Mouse (Mus musculus): Measurements from ENCODE around the gene Abhd14b. TPM values are rescaled to one million over a fixed set of nuclear protein-coding genes. Genes with fewer than 3 reads are reported as not detected.

The Abhd14b gene
- polyA plus RNA-seq, 1 experiment: 12.8 TPM

DNA sequence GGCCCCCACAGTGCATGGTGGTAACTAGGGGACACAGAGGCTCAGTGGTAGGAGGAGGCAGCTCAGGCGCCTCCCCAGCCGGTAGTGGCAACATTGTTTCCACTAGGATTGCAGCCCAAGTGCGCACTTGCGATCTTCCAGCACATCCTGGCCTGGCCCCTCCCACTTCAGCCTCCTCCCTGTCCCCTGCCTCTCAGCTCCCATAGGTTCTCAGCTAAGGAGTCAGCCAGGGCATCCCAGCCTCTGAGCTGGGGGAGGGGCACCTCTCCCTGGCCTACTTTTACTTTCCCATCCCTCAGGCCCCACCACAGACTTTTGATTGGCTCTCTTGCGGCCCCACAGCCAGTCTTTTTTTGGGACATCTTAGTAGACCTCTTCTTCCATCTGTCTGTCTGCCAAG, 24.6 kb downstream of the Abhd14b start:
- TF ChIP-seq CTCF (IDR thresholded peaks at IDR 0.05; ENCODE audit: borderline replicate concordance, extremely low read depth, insufficient read depth, insufficient read length): no peak
- no peak for TF ChIP-seq POLR2A (IDR thresholded peaks at IDR 0.05; ENCODE audit: borderline replicate concordance, extremely low read depth, insufficient read depth, insufficient read length, poor library complexity, severe bottlenecking)
- DNase-seq (ENCODE audit: low read depth): no peak

DNA sequence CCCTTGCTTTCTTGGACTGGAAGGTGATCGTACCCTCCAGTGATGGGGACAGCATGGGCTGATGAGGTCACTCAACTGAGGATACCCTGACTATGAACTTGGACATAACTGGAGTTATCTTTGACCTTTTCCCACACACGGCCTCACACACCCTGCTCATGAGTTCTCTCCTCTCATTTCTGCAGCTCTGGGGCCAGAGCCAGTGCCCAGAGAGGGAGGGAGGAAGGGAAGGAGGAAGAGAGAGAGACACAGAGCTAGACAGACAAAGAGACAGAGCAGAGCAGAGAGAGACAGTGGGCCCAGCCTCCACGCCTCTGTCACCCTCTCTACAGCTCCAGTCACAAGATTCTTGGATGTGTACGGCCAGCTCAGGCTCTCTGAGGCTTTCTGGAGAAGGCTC, 25.1 kb downstream of the Abhd14b start:
- DNase-seq (ENCODE audit: low read depth): no peak
- no peak for TF ChIP-seq POLR2A (IDR thresholded peaks at IDR 0.05; ENCODE audit: borderline replicate concordance, extremely low read depth, insufficient read depth, insufficient read length, poor library complexity, severe bottlenecking)

DNA sequence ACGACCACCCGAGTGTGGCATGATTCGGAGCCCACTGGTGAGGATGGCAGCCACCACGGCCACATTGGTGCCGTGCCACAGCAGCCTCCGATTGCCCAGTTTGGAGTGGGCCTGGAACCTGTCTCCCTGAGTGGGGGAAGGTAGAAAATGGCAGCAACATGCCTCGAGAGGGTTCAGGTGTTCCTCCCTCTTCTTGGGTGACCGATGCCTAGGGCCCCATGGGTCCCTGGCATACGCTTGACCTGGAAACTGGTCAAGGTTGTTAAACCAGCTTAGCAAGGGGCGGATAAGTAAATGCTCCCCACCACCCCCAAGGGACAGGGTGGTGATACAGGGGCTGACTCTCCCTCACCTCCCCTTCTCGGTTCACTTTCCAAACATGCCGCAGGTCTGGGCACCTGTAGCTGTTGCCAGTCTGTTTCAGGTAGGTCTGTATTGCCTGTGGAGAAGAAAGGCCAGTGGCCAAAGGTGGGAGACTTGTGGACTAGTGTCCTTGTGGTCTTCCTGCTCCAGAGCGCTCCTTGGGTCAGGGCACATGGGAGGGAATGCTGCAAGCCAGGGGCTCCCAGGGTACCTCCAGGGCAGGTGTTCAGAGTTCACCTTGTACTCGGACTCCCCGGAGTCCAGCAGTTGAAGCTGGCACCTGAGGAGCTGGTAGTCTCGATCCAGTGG, 26.0 kb downstream of the Abhd14b start:
- no peak for TF ChIP-seq POLR2A (IDR thresholded peaks at IDR 0.05; ENCODE audit: borderline replicate concordance, extremely low read depth, insufficient read depth, insufficient read length, poor library complexity, severe bottlenecking)
- TF ChIP-seq CTCF (IDR thresholded peaks at IDR 0.05; ENCODE audit: borderline replicate concordance, extremely low read depth, insufficient read depth, insufficient read length): no peak
- DNase-seq (ENCODE audit: low read depth): no peak

DNA sequence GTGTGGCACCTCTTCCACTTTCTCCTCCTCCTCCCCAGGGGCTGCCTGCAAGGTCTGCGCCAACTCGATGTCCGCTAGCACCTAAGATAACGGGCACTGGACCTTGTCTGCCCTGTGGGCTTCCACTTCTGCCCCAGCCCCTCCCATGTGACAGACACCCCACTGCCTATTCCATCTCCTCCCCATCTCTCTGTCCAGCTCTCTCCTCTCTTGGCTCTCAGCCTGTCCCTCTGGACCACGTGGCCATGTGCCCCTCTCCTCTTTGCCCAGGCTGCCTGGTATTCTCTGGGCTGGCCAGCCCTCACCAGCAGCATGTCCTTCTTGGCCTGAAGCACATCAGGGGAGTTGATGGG, 26.5 kb downstream of the Abhd14b start:
- no peak for DNase-seq (ENCODE audit: low read depth)
- TF ChIP-seq POLR2A (IDR thresholded peaks at IDR 0.05; ENCODE audit: borderline replicate concordance, extremely low read depth, insufficient read depth, insufficient read length, poor library complexity, severe bottlenecking) (no peak), CTCF (IDR thresholded peaks at IDR 0.05; ENCODE audit: borderline replicate concordance, extremely low read depth, insufficient read depth, insufficient read length) (no peak)

DNA sequence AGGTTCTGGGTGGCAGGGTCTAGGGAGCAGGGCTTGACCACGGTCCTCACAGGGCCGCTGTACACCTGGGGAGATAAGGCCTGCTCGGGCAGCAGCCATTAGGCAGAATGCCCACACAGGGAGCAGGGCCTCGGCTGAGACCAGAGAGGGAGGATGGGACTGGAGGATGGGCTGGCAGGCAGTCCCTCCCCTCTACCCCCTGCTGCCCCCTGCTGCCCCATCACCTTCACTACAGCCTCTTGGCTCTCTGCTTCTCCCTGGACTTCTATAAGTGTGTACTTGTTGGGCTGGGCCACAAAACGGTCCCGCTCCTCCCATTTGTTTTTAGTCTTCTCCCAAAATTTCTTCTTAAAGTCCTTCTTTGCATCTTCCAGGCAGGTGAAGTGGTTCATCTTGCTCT, 27.2 kb downstream of the Abhd14b start:
- DNase-seq (ENCODE audit: low read depth): peak; percentile 80
- TF ChIP-seq POLR2A (IDR thresholded peaks at IDR 0.05; ENCODE audit: borderline replicate concordance, extremely low read depth, insufficient read depth, insufficient read length, poor library complexity, severe bottlenecking) (no peak), CTCF (IDR thresholded peaks at IDR 0.05; ENCODE audit: borderline replicate concordance, extremely low read depth, insufficient read depth, insufficient read length) (peak; percentile 78)

DNA sequence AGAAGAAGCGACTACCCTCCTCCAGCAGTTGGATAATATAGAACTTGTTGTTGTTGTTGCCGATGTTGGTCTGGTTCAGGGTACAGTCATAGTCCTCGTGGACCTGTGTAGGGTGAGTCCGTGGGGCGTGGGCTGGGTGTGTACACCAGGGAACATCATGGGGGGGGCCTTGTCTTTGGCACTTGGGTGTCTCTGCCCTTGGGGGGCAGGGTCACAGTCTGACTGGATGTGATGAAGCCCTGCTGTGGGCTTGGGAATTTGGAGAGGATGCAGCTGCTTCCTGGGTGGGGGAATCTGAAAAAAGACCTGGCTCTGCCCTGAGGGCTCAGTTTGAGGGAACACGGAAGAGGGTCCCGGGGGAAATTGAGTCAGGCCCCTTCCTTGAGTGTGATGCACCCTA, 27.8 kb downstream of the Abhd14b start:
- TF ChIP-seq CTCF (IDR thresholded peaks at IDR 0.05; ENCODE audit: borderline replicate concordance, extremely low read depth, insufficient read depth, insufficient read length) (no peak), POLR2A (IDR thresholded peaks at IDR 0.05; ENCODE audit: borderline replicate concordance, extremely low read depth, insufficient read depth, insufficient read length, poor library complexity, severe bottlenecking) (no peak)
- DNase-seq (ENCODE audit: low read depth): no peak

DNA sequence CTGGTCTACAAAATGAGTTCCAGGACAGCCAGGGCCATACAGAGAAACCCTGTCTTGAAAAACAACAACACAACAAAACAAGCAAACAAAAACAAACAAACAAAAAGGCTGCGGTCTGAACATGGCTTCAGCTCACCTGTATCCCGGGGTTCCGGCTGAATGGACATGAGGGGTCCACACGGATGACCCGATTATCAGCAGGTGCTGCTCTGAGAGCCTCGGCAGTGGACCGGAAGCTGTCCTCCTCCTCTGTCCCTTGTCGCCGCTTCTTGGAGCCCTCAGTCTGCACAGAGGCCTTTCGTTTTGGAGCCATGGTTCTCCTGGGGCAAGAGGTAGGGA, 28.4 kb downstream of the Abhd14b start, which contains the start of gene Rrp9:
Gene Rrp9 (plus strand): TSS at position 301 of the 339 bp plus-strand sequence.
- DNase-seq (ENCODE audit: low read depth): no peak
- no peak for TF ChIP-seq CTCF (IDR thresholded peaks at IDR 0.05; ENCODE audit: borderline replicate concordance, extremely low read depth, insufficient read depth, insufficient read length)
- no peak for TF ChIP-seq POLR2A (IDR thresholded peaks at IDR 0.05; ENCODE audit: borderline replicate concordance, extremely low read depth, insufficient read depth, insufficient read length, poor library complexity, severe bottlenecking)

DNA sequence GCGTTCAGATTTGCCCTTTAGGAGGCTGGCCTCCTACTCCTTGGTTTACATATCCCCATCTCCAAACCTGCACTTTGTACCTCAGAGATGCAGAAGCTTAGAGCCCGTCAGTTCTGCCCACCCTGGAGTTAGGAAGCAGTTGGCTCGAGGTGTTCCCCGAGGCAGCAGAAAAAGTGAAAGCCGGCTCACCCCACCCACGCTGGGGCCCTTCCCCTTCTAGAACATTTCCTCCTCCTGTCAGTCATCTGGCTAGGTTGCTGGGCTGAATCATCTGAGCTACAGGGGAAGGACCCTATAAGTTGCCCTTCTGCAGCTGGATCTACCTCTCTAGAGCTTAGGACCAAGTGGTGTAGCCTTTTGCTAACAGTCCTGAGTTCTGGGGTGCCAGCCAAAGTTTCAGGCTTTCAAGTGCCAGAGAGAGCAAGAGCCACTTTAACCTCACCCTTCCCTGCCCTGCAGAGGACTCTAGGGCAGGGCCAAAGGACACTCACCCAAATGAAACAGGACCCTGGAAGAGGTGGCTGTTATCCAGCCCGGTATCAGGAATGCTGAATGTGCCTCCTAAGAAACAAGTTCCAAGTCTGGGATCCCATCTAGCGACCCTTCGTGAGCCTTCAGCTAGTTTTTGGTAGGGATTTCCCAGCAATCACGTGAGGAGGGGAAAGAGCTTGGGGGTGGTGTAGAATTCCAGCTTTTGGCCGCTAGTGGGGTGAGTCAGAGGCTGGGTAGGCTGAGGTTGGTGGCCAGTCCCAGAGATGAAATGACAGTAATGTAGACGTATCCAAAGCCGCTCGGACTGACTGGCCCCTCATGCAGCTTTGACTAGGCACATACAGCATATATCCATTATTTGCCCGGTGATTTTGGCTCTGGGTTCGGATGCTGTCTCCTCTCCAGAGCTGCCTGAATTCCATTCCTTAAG, 29.0 kb downstream of the Abhd14b start:
- DNase-seq (ENCODE audit: low read depth): no peak
- no peak for TF ChIP-seq CTCF (IDR thresholded peaks at IDR 0.05; ENCODE audit: borderline replicate concordance, extremely low read depth, insufficient read depth, insufficient read length)

DNA sequence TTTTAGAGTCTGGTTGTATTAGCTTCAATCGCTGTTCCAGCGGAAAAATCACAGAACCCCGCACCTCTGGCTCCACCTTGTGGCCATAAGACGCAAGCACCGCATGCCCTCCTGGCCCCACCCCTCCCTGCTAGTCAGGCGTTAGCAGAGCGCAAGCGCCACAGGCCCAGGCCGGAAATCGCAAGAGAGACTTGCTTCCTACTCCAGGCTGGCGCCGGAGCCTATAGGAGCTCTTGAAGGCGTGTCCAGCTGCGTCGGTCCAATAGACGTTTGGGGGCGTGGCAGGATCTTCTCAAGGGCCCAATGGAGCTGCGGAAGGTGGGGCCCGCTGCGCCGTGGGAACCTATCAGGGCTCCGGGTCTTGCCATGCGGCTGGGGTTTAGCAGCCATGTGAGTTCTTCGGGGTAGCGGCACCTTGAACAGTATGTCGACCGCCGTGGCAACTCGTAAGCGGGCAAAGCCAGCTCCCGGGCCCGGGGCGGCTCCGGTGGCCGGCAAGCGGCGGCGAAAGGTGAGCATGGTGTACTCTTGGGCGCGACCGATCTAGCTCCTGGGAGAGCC, 29.7 kb downstream of the Abhd14b start, which contains the start of gene Parp3:
Gene Parp3 (minus strand): TSS at position 26 of the 561 bp plus-strand sequence.
- TF ChIP-seq CTCF (IDR thresholded peaks at IDR 0.05; ENCODE audit: borderline replicate concordance, extremely low read depth, insufficient read depth, insufficient read length) (peak; percentile 98), POLR2A (IDR thresholded peaks at IDR 0.05; ENCODE audit: borderline replicate concordance, extremely low read depth, insufficient read depth, insufficient read length, poor library complexity, severe bottlenecking) (peak; percentile 17; the same call in 1 of the 2 replicates)
- peak; percentile 100 for DNase-seq (ENCODE audit: low read depth)

DNA sequence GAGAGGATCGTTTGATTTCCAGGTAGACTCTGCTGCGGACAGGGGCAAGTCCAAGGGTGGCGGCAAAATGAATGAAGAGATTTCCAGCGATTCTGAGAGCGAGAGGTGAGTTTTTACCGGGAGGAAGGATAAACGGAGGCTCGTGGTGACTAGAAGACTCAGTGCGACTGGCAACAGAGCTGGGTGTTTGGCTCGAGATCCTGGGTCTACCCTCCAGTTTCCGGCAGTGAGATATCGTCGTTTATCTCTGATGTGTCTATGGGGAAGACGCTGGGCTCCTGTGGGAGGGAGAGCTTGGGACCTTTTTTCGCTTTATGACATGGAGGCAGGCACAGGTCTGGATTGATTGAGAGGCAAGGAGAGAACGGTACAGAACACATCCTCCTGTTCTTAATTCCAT, 30.4 kb downstream of the Abhd14b start:
- DNase-seq (ENCODE audit: low read depth): no peak
- TF ChIP-seq CTCF (IDR thresholded peaks at IDR 0.05; ENCODE audit: borderline replicate concordance, extremely low read depth, insufficient read depth, insufficient read length): no peak
- no peak for TF ChIP-seq POLR2A (IDR thresholded peaks at IDR 0.05; ENCODE audit: borderline replicate concordance, extremely low read depth, insufficient read depth, insufficient read length, poor library complexity, severe bottlenecking)

DNA sequence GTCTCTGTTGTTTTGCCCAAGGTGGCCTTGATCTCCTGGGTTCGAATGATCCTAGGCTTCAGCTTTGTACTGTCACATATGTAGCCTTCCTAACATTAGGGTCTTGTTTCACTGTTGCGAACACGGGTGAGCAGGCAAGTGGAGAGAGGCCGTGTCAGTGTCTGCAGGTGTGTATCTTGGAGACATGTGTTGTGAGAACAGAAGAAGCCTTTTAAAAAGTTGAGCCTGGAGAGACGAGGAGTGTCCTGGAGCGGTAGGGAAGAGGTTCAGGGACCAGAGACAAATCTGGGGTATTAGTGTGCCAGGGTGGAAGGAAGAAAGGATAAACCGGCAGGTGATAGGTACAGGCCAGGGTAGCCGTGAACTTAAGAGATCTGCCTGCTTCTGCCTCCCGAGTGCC, 30.8 kb downstream of the Abhd14b start:
- TF ChIP-seq CTCF (IDR thresholded peaks at IDR 0.05; ENCODE audit: borderline replicate concordance, extremely low read depth, insufficient read depth, insufficient read length) (no peak), POLR2A (IDR thresholded peaks at IDR 0.05; ENCODE audit: borderline replicate concordance, extremely low read depth, insufficient read depth, insufficient read length, poor library complexity, severe bottlenecking) (no peak)
- DNase-seq (ENCODE audit: low read depth): no peak

Measured in brain, embryonic 14.5 days (tissue).